Mouse (Mus musculus) midbrain, embryonic 11.5 days (tissue): ENCODE results near the gene Chrm3. TPM values are rescaled to one million over a fixed set of nuclear protein-coding genes. Genes with fewer than 3 reads are reported as not detected.

Experiments used
- ATAC-seq: fragments of 200-750 bp; cut with Nextera tagmentation; 2 replicates; pipeline ENCODE4 v1.8.0; 2017; ENCODE audit warnings: moderate TSS enrichment, moderate library complexity; ENCODE audit not compliant: low FRiP score
- DNase-seq: peaks from one replicate; pipeline ENCODE4 v3.0.0; 2015; ENCODE audit warnings: low spot score; ENCODE audit errors: missing footprints
- H3K27ac ChIP-seq: fragments of 300-500 bp; sonication (generic); 2 replicates; pipeline ENCODE4 v1.5.1; 2014; ENCODE audit warnings: low read depth, low read length
- H3K27me3 ChIP-seq: fragments of 300-500 bp; sonication (generic); 2 replicates; pipeline ENCODE4 v1.6.1; 2014; ENCODE audit warnings: mild to moderate bottlenecking, low read length, moderate library complexity, mixed read lengths; ENCODE audit not compliant: control insufficient read depth, insufficient read depth
- H3K36me3 ChIP-seq: fragments of 300-500 bp; sonication (generic); 2 replicates; pipeline ENCODE4 v1.6.1; 2014; ENCODE audit warnings: mild to moderate bottlenecking, low read length, moderate library complexity, mixed read lengths; ENCODE audit not compliant: control insufficient read depth, insufficient read depth
- H3K4me1 ChIP-seq: fragments of 300-500 bp; sonication (generic); 2 replicates; pipeline ENCODE4 v1.6.1; 2014; ENCODE audit warnings: low read length; ENCODE audit not compliant: control insufficient read depth, insufficient read depth
- H3K4me2 ChIP-seq: fragments of 300-500 bp; sonication (generic); 2 replicates; pipeline ENCODE4 v1.6.1; 2014; ENCODE audit warnings: mild to moderate bottlenecking, moderate library complexity
- H3K4me3 ChIP-seq: fragments of 300-500 bp; sonication (generic); 2 replicates; pipeline ENCODE4 v1.5.1; 2014; ENCODE audit warnings: low read depth, low read length
- H3K9ac ChIP-seq: fragments of 300-500 bp; sonication (generic); 2 replicates; pipeline ENCODE4 v1.6.1; 2014; ENCODE audit warnings: low read length
- H3K9me3 ChIP-seq: fragments of 300-500 bp; sonication (generic); 2 replicates; pipeline ENCODE4 v1.6.1; 2016; ENCODE audit warnings: low read length; ENCODE audit not compliant: control insufficient read depth
- WGBS: fragments of 180-500 bp; shearing (Covaris S2); extraction: QIAGEN DNeasy Blood & Tissue Kit; methylation state at CpG from one replicate; pipeline ENCODE4 v1.1.7; 2014; 5-methylcytosine and 5-hydroxymethylcytosine counted together
- polyA plus RNA-seq: library from polyadenylated mRNA; unstranded; fragments of >200 nt; fragmentation: Nextera tagmentation; extraction: Ambion mirVana; gene quantifications from 2 replicates; pipeline ENCODE4 v1.2.1, GENCODE M21; 2014

The Chrm3 gene
- polyA plus RNA-seq, 1 experiment from 2014 or later: 0.25 TPM

DNA sequence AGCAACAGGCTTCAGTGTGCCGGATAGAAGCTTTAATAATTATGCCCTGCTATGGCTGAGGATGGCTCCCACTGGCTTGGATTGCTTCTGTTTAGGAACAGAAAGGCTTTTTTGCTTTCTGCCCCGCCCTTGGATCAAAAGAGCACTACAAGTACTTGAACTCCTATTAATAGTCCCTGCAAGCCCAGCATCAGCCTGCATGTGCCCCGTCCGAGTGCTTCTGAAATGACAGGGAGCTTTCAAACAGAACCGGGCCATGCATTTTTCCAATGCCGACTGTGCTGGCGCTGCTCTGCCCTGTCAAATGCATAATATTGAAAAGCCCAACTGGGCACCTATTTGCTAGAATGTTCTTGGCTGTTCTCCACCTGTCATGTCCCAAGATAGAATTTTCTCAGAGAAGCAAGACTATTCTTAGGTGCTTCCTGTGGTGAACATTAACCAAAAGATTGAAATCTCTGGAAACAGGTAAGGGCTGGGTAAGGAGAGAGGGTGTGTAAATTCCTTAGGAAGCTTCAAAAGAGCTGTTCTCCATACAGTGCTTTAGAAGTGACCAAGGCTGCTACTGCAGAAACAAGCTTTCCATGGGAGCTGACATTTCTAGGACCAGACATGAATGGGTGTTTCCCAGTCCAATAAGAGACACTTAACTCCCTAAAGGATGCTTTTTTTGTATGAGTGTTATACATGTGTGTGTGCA is 314.8 kb downstream of the Chrm3 start:
- WGBS: 87% methylated on average over 7 of the region's 7 CpGs
- ATAC-seq: no peak

DNA sequence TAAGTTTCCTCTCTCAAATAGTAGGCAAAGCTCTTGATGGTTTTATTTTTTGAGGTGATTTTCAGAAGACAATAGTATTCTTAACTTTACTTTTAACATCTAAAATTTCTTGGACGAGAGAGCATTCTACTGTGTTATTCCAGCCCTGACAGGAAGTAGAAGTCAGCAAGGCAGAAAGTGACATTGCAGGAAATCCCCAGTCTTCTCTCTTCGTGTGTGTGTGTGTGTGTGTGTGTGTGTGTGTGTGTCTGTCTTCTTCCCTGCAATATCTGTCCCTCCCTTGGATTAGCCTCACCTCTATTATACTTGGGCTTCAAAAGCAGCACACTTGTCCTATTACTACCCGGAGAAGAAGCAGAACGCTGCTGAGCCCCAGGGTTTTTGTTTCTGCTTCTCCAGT is 316.6 kb downstream of the Chrm3 start:
- Histone ChIP-seq H3K27ac (no peak overlapping the region), H3K9ac (no peak overlapping the region), H3K27me3 (no peaks in the 10 kb centered on the region), H3K4me1 (no peaks in the 10 kb centered on the region), H3K4me3 (no peak overlapping the region), H3K9me3 (no peaks in the 10 kb centered on the region), H3K4me2 (no peak overlapping the region), H3K36me3 (no peaks in the 10 kb centered on the region)
- DNase-seq: no peak
- WGBS: 67% methylated on average over 4 of the region's 4 CpGs
- no peak for ATAC-seq

More for the DNA sequence above, 314.8 kb downstream of the Chrm3 start:
- DNase-seq: no peak
- no peaks in the 10 kb centered on the region for H3K4me1 ChIP-seq
- no peak overlapping the region for H3K9ac ChIP-seq
- no peaks in the 10 kb centered on the region for H3K27me3 ChIP-seq
- no peak overlapping the region for H3K27ac ChIP-seq
- no peaks in the 10 kb centered on the region for H3K36me3 ChIP-seq
- no peak overlapping the region for H3K4me2 ChIP-seq
- no peak overlapping the region for H3K4me3 ChIP-seq
- no peaks in the 10 kb centered on the region for H3K9me3 ChIP-seq

DNA sequence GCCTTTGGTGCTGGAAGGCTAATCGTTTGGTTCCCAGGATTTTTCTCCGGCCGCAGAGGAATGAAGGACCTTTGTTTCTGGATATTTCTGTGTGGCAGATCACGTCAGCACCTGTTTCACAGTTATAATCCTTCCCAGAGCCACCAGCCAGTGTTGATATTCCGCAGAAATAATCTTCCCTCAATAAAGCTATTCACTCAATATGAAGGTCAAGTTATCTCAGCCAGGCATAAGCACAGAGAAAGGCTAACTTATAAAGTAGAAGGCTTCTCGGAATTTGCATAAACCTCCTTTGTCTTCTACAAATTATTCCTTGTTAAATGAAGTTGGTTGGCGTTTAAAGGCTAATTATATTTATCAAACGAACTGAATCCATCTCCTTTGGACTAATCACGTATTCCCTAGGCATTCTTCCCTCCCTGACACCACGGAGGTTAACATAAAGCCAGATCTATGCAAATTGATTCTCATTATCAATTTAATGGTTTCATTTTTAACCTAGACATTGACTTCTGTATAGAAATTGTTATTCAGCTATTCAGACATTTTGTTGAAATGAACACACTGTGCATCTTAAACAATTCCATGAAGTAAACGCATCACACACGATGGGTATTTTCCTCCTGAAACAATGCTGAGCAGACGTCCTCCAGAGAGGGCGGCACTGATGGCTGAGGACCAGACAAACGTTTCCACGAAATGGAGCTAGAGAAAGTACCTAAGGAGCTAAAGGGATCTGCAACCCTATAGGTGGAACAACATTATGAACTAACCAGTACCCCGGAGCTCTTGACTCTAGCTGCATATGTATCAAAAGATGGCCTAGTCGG is 326.9 kb downstream of the Chrm3 start:
- Histone ChIP-seq H3K9ac (no peak overlapping the region), H3K4me1 (no peaks in the 10 kb centered on the region), H3K9me3 (no peaks in the 10 kb centered on the region), H3K4me2 (no peak overlapping the region), H3K4me3 (no peak overlapping the region), H3K36me3 (no peaks in the 10 kb centered on the region), H3K27me3 (no peaks in the 10 kb centered on the region), H3K27ac (no peak overlapping the region)
- ATAC-seq (peak; percentile 38; the same call in 1 of the 2 replicates), DNase-seq (no peak)
- WGBS: 73% methylated on average over 18 of the region's 18 CpGs

DNA sequence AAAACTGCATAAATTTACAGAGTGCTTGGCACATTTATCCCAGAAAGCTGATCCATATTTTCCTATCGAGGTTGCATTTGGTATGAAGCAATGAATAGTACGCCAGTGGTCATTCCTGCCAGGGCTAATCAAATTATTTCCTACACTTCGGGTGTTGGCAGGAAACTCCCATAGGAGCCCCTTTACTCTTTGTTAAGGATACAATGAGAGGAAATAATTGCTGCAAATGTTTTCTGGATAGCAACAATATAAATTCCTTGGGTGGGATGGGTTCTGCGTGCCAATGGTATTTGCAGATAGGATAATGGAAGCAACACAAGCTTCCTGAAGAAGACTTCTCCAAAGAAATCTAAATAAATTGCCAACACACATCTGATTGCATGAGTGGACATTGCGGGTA is 329.1 kb downstream of the Chrm3 start:
- H3K4me1 ChIP-seq: no peaks in the 10 kb centered on the region
- 87% methylated on average over 5 of the region's 5 CpGs for WGBS
- DNase-seq (no peak), ATAC-seq (no peak)
- no peaks in the 10 kb centered on the region for H3K36me3 ChIP-seq
- H3K4me2 ChIP-seq: no peak overlapping the region
- no peaks in the 10 kb centered on the region for H3K9me3 ChIP-seq
- H3K27me3 ChIP-seq: no peaks in the 10 kb centered on the region
- H3K4me3 ChIP-seq: no peak overlapping the region
- no peak overlapping the region for H3K27ac ChIP-seq
- no peak overlapping the region for H3K9ac ChIP-seq

DNA sequence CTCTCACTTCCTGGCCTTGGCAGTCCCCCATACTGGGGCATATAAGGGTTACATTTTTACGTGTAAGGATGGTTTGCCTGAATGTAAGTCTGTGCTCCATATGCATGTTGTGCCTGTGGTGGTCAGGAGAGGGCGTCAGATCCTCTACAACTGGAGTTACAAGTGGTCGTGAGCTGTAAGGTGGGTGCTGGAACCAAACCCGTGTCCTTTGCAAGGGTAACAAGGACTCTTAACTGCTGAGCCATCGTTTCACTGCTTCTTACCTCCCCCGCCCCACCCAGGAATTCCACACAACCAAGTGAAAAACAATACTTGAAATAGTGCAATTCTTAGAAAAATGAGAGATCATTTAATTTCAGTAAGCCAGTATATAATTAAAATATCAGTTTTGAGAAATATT is 330.7 kb downstream of the Chrm3 start:
- Histone ChIP-seq H3K4me1 (no peaks in the 10 kb centered on the region), H3K4me3 (no peak overlapping the region), H3K36me3 (no peaks in the 10 kb centered on the region), H3K4me2 (no peak overlapping the region), H3K27me3 (no peaks in the 10 kb centered on the region), H3K9me3 (no peaks in the 10 kb centered on the region), H3K9ac (no peak overlapping the region), H3K27ac (no peak overlapping the region)
- ATAC-seq (no peak), DNase-seq (no peak)
- WGBS: 87% methylated on average over 6 of the region's 6 CpGs

DNA sequence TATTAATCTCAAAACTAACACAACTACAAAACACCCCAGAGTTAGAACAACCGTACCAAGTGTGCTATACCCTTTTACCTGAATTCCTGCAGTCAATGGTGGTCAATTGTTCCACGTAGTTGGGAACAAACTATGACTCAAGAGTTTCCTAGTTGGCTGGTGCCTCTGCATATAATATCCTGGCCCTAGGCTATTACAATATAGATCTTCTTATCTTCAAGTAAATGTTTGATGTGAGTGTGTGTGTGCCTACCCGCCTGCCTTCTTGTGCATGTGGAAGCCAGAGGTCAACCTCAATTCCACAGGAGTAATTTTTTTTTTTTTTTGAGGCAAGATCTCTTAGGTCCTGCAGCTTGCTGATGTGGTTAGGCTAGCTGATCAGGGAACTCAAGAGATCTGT is 335.5 kb downstream of the Chrm3 start:
- Histone ChIP-seq H3K4me1 (no peaks in the 10 kb centered on the region), H3K27ac (no peak overlapping the region), H3K4me3 (no peak overlapping the region), H3K9ac (no peak overlapping the region), H3K9me3 (no peaks in the 10 kb centered on the region), H3K27me3 (no peaks in the 10 kb centered on the region), H3K4me2 (no peak overlapping the region), H3K36me3 (no peaks in the 10 kb centered on the region)
- DNase-seq (no peak), ATAC-seq (no peak)
- 94% methylated on average over 3 of the region's 3 CpGs for WGBS

DNA sequence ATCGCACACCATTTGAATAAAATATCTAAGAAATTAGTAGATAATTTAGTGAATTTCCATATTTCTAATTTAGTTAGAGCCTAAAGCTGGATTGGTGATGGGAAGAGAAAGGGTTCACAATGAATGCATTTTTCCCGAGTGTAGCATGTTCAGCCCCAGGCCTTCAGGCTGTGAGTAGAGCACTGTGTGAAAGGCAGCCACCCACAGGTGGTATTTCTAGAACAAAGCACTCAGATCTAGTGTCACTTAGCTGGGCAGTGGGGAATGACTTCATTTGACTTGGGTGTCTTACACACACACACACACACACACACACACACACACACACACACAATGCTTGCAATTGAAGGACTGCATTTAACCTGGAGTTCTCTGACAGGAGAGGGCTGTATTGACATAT is 337.5 kb downstream of the Chrm3 start:
- Histone ChIP-seq H3K27me3 (no peaks in the 10 kb centered on the region), H3K9me3 (no peaks in the 10 kb centered on the region), H3K9ac (no peak overlapping the region), H3K36me3 (no peaks in the 10 kb centered on the region), H3K4me1 (no peaks in the 10 kb centered on the region), H3K4me3 (no peak overlapping the region), H3K4me2 (no peak overlapping the region), H3K27ac (no peak overlapping the region)
- no peak for ATAC-seq
- DNase-seq: no peak
- WGBS: 72% methylated on average over 2 of the region's 2 CpGs

DNA sequence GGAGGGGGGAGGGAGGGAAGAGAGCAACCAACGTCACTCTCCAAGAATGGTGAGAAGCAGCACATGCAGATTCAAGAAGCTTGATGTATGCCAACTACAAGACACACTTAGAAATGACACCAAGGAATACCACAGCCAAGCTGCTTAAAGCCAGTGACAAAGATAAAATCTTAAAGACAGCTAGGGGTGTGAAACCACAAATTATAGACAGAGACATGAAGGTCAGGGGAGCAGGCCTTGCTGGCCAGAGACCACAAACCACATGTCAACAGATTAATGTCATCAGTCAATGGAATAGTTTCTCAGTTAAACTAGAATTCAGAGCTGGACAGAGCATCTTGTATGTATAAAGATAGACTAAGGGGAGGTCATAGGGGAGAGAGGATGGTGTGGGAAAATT is 341.4 kb downstream of the Chrm3 start:
- H3K36me3 ChIP-seq: no peaks in the 10 kb centered on the region
- no peak for DNase-seq
- H3K4me1 ChIP-seq: no peaks in the 10 kb centered on the region
- H3K27me3 ChIP-seq: no peaks in the 10 kb centered on the region
- H3K9me3 ChIP-seq: no peaks in the 10 kb centered on the region
- no peak for ATAC-seq
- no peak overlapping the region for H3K4me3 ChIP-seq
- no peak overlapping the region for H3K9ac ChIP-seq
- H3K4me2 ChIP-seq: no peak overlapping the region
- no peak overlapping the region for H3K27ac ChIP-seq
- 60% methylated on average over 1 of the region's 1 CpGs for WGBS

DNA sequence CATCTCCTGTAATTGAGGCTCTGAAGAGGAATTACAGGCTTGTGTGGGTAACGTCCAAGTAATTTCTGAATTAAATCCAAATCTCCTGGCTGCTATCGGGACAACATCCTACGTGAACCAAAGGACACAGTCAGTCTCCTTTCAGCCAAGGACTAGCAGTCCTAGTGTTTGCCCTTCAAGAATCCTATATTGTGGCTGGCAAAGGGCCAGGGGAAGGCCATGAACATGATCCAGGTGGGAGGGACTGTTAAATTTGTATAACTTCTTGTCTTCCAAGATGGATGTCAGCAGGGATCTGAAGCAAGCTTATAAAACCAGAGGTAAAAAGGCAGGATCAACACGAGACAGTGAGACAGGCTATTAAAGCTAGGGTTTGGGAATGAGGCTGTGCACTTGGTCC is 357.7 kb downstream of the Chrm3 start:
- DNase-seq (no peak), ATAC-seq (no peak)
- Histone ChIP-seq H3K9ac (no peak overlapping the region), H3K4me2 (no peak overlapping the region), H3K4me1 (no peaks in the 10 kb centered on the region), H3K9me3 (no peaks in the 10 kb centered on the region), H3K4me3 (no peak overlapping the region), H3K27ac (no peak overlapping the region), H3K36me3 (no peaks in the 10 kb centered on the region), H3K27me3 (no peaks in the 10 kb centered on the region)
- WGBS: 77% methylated on average over 4 of the region's 4 CpGs
